Mouse (Mus musculus): ENCODE data around the gene Fkbp1a.

The Fkbp1a gene

DNA sequence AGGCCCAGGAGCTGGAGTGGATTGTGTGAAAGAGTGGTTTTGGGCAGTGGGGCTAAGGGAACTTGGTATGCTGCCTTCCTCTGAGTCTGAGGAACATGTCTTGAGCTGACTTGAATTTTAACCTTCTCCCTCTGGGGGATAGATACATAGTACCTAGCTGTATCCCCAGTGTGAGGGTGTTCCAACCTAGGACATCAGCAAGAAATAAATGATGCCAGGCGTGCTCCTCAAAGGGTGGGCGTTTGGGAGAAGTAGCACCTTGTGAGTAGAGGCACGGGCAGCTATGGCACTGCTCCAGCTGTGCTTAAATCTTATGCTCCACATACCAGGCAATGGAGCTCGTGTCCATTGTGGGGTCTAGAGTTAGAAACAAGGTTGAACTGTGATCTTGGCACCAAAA lies 4.3 kb downstream of the Fkbp1a start:
- DNase-seq (ENCODE audit: low read depth, low spot score), result no peak

DNA sequence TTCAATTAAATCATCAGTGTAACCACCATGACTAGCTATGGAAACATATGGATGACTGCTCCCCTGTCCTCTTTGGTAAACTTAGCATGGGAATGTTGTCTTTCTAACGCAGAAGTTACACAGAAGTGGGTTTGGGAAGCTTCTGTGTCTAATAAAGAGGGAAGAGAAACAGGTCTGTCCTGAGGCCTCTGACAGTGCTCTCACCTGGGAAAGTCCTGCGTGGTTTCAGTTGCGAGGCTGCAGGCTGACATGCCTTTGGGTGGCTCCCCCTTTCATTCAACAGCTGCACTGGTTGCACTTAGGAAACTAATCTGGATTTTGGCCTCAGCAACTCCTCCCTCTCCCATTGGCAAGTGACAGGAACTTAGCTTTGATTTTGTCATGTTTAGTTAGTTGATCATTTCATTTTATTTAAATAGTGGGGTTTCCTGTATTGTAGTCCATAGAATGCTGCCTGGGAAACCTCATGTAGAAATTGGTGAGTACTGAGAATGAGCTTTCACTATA lies 7.4 kb downstream of the Fkbp1a start:
- DNase-seq (ENCODE audit: low read depth, low spot score), result no peak

DNA sequence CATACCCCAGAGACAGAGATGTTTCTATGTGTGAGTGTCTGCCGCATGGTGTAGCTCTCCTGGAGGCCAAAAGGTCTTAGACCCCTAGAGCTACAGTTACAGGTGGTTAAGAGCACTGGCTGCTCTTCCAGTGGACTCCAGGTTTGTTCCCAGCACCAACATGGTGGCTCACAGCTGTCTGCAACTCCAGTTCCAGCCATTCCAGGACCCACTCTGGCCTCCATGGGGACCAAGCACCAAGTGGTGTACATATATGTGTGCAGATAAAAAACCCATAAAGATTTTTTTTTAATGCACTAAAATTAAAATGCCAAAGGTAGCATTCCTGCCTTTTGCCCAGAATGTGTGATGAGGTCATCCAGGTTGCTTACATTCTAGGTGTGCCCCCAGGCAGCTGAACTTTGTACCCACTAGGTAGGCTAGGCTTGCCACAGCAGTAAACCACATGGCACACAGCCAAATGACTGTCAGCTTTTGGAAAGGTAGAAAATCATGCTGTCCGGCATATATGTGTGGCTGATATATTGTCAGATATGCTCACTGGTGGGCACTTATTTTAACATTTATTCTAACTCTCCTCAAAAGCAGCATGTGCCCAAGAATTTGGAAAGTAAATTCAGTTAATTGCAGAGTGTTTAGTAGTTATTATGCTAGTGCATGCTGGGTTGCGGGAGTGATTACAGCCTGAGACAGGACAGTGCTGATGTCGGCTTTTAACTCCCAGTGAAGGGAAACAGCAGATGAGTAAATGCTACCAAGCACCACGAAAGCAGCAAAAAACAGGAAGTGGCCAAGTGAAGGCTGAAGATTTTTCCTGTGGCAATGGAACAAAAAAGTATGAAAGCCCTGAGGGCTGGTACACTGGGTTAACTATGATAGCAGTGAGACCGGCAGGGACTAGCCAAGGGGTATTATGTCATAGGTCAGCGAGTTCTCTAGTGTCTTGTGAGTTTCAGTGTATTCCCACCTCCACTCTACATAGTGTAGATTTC lies 20.9 kb downstream of the Fkbp1a start:
- DNase-seq (ENCODE audit: low read depth, low spot score), result no peak

DNA sequence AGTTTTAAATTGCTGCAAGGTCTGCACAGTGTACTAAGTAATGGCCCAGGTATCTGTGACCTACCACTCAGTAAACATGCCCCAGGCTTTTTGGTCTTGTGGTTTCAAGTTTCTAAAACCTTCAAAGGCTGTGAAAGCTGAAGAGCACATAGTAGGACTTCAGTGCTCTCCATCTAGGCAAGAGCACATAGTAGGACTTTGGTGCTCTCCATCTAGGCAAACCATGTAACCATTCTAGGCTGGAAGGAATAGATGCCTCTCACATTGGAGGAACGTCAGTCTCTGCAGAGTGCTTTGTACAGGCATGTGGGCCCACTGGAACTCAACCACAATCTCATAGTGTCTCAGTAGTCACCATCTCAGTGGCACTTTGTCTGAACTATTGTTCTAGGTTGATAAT lies 21.7 kb downstream of the Fkbp1a start:
- DNase-seq (ENCODE audit: low read depth, low spot score), result no peak

DNA sequence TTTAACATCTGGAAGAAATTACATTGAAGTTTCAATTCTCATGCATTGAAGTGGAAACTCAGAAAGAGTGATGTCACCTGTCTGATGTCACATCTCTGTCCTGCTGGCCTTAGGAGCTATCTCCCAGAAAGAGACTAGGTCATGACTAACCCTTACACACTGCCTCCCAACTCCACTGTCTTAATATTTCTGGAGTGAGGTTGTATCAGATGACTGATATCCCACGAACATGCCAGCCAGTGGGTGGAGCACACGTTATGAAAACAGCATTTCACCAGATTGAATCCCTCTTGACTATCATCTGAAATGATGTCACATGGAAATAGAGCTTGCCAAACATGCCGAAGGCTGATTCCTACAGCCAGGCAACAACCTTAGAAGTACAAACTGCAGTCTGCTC lies 22.7 kb downstream of the Fkbp1a start:
- peak; percentile 33 for DNase-seq (ENCODE audit: low read depth, low spot score)

DNA sequence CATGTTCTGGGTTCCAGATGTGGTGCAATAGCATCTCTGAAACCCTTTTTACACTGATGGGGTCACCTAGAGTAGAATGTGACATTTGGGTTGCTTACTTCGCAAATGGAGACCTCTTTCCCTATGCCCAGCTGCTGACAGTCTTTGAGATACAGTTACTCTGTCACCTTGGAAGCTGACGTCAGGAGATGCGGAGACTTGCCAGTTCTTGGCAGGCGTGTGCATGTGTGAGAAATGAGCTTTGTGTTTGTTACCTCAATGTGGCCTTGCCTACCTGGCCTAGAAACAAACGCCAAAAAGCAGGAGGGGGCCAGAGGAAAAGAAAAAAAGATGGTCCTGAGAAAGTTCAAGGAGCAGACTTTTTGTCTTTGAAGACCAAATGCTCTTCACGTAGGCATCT lies 24.6 kb downstream of the Fkbp1a start:
- no peak for DNase-seq (ENCODE audit: low read depth, low spot score)

DNA sequence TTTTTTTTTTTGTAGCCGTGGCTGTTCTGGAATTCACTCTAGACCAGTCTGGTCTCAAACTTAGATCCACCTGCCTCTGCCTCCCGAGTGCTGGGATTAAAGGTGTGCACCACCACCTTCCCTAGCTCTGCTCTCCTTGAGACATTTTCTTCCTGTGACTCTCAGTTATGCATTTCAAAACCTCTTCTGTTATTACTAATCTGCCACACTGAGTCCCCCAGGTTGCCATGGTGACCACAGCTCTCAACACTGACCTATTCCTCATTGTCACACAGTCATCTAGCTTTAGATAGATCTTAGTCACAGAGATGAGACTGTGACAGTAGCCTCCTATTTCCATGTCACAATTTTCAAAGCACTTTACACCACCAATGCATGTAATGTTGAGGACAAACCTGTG lies 27.2 kb downstream of the Fkbp1a start:
- DNase-seq (ENCODE audit: low read depth, low spot score), result peak; percentile 42

DNA sequence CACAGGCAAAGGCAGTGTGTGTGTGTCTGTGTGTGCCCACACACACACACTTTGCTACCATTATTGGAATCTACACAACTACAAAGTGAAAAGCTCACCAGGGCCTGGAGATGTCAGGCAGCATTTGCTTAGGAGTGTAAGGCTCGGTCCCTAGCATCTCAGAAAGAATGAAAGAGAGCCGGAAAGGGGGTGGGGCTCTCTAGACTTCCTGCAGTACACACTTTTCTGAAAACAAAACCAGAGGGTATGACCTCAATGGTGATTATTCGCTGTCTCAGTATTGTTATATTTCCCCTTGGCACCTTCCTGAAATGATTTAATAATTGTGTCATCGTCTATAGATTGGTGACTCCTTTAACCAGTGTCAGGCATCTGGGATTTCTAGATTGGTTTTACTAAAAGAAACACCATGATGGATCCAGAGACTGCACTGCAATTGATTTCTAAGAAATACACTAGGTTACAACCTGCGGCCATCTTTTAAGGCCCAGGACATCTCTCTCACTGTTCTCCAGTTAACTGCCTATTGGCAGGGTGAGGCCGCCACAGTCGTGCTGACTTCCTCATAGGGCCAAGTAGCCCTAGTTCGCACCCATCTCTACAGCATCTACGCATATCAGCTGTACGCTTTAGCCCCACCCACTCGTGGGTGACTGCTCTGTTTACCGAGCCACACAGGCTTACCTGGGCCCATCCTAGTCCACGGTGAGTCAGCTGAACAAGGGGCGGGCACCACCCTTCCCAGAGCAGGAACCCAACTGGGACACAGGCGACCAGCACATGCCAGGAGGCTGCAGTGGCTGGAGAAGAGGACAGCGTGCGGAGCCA lies 29.8 kb downstream of the Fkbp1a start, which contains the start of gene Sdcbp2:
Gene Sdcbp2 (plus strand): TSS at position 750 of the 828 bp plus-strand sequence.
- no peak for DNase-seq (ENCODE audit: low read depth, low spot score)

DNA sequence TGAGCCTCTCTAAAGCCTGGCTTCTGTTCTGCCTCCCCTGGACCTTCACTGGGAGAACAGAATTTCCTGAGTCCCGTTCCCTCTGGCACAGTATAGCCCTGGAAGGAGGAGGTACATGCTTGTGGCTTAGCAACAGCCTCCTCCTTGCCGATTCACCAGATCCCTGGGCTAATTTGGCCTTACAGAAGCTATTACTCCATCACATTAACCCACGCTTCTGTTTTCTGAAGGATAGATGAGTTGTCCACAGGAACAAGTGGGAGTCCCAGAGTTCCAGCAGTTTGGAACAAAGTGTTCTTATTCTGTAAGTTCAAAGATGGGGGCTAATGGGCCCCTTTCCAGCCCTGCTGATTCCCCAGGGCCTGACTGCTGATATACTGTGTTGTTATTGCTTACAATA lies 31.4 kb downstream of the Fkbp1a start:
- DNase-seq (ENCODE audit: low read depth, low spot score), result peak; percentile 85

DNA sequence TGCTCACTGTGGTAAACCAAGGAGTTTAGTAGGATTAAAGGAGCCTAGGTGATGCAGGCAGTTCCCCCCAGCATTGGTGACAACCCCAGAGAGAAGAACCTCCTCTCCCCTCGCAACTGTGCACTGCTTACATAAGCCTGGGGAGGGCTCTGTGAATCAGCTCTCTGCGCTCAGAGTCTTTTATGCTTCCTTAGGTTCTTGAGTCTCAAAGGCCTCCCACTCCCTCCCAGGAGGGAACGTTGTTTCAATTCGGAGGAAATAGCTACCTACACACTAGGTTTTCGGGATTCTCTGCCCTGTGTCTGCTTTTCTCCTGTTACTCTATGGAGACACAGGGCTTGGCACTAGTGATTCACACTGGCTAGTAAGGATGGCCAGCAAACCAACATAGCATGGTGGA lies 32.3 kb downstream of the Fkbp1a start:
- DNase-seq (ENCODE audit: low read depth, low spot score), result peak; percentile 94

DNA sequence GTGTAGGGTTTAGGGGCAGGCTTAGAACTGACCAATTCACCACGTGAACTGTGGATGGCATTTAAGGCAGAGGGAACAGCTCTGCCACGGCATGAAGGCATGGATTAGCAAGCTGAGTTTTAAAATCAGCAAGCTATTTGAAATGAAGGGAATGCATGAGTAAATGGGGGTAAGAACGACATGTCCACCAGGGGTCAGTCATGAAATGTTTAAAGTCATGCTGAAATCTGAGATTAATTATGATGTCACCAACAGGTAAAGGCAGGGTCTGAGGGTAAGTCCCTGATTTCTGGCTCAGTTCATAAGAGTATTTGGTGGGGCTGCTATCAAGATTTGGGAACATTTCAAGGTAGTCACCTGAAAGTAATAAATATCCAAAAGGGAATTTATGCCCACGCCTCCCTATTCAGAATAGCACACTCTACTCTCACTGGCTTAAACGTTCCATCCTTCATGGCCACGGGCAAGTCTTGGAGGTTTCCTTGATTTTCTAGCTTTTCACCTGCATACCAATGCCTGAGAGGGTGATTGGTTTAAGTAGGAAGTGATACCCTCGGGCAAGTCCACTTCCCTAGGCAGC lies 32.9 kb downstream of the Fkbp1a start:
- DNase-seq (ENCODE audit: low read depth, low spot score), result peak; percentile 77

DNA sequence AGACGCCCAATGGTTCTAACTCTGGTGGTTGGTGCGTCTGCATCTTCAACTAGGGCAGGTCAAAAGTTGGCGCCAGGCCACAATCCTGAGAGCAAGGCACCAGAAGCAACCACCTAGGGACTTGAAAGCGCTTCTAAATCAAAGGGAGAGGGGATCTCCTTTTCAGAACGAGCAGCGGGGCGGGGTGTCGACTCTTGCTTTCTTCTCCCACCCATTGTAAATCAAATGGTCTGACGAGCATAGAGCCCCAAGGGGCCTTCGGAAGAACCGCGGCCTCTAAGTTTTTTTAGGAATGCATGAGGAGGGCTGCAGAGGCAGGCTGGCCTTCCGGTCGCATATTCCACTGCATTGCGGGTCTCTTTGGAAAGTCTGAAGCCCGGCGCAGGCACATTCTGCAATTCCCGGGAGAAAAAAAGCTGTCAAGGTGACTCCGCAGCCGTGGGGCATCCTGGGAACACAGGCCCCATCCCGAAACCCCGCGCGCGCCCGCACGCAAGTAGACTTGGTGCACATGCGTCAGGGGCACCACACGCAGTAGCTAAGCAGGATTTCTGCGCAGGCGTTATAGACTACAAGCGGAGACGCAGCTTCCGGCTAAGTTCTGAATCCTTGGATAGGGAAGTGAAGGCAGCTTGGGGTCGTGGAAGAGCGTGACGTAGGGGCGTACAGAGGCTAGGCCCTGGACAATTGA lies 33.6 kb downstream of the Fkbp1a start:
- peak; percentile 98 for DNase-seq (ENCODE audit: low read depth, low spot score)

DNA sequence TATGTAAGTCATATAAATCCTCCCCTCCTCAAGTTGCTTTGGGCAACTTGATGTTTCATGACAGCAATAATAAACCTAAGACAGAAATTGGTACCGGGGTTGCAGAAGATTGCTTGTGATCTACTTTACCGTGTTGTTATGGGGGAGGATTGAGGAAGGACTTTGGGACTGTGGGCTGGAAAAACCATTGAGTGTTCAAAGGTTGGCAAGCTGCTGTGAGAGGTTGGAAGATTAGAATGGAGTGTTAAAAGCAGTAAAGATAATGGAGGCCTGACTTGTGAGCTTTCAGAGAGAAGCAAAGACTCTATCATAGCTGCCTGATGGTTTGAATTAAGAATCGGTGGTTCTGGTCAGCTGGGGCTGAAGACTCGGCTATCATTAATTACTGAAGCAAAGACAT lies 36.9 kb downstream of the Fkbp1a start:
- DNase-seq (ENCODE audit: low read depth, low spot score), result no peak

DNA sequence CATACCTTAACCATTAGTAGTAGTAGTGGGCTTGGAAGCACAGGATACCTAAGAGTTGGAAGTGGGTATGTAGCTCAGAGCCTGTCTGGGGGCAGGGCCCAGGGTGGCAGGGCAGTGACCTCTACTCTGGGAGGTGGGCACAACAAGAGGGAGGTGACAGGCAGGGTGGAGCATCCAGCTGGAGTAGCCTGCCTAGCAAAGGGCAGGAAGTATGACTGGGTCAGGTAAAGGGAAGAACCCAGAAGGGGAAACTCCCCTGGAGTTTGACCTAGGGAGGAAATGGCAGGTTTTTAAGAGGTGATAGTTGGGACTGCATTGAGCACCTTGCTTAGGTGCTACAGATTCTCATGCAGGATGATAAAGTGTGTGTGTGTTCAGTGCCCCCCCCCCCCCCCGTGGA lies 38.7 kb downstream of the Fkbp1a start:
- no peak for DNase-seq (ENCODE audit: low read depth, low spot score)

DNA sequence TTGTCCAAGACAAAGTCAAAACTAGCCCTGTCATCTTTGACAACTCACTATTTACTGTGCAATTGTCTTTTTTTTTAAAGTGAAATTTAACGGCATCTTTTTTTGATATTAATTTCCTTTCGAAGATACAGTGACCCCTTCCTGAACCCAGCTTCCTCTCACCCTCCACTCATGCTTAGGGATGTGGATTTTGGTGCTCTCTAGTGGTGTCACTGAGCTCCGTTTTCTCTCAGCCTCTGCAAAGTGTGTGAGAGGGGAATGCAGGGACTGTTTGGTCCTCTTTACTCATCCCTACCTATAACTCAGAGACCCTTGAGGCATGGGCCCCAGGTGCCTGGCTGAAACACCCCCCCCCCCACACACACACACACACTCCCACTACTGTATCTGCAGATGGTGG lies 43.7 kb downstream of the Fkbp1a start:
- no peak for DNase-seq (ENCODE audit: low read depth, low spot score)

DNA sequence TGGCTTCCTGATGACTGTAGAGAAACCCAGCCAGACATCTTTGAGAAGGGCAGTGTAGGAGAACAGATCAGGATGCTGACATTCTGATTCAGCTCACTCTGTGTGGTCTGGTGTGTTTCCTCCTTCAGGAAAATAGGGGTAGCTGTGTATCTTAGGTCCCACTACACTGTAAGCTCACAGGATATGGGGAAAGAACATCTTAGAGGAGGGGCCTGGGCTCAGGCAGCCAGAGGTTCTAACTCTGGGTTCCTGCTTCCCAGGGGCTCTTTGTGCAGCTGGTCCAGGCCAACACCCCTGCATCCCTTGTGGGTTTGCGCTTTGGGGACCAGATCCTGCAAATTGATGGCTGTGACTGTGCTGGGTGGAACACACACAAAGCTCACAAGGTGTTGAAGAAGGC lies 44.5 kb downstream of the Fkbp1a start:
- DNase-seq (ENCODE audit: low read depth, low spot score), result no peak

DNA sequence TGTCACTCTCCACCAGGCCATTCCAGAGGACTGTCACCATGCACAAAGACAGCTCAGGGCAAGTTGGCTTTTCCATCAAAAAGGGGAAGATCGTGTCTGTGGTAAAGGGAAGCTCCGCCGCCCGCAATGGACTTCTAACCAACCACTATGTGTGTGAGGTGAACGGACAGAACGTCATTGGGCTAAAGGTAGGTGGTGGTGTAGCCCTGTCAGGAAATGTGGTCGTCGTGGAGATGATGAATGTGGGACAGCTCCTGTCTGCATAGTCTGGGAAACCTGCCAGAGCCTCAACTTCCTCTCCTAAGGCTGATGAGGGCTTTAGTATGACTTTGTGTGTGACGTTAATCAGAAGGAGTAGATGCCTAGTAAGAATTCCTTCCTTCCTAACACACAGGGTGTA lies 45.0 kb downstream of the Fkbp1a start:
- no peak for DNase-seq (ENCODE audit: low read depth, low spot score)

DNA sequence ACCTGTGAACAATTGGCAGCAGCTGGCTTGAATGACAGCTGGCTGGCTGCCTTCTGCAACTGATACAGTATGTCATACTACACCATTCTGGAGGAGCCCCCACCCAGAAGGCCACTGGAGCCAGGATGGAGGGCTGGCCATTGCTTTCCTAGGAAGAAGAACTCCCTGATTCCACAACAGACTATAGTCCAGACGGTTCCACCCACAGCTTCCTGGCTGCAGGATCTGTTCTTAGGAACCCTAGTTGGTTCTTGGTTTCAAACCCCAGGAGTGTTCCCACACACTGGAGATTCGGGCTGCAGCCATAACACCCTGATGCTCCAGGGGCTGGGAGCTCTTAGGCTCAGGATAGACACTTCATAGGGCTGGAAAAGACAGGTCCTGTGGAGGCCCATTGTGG lies 55.8 kb downstream of the Fkbp1a start:
- peak; percentile 83 for DNase-seq (ENCODE audit: low read depth, low spot score)

DNA sequence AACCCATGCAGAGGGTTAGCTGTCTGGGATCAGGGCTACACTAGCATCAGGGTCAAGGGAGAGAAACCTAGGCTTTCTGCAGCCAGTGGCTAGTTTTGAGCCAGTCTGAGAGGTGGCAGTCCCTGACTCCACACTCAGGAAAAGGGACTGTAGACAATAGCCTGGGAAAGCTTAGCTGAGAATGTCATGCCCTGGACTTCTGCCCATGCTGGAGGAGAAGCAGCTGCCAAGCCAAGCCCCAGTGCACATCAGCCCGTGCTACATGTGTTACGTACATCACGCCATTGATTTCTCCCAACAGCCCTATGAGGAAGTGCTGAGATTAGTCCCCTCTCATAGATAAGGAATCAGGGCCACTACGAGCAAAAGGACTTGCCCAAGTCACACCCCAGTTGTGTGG lies 59.8 kb downstream of the Fkbp1a start:
- peak; percentile 59 for DNase-seq (ENCODE audit: low read depth, low spot score)

DNA sequence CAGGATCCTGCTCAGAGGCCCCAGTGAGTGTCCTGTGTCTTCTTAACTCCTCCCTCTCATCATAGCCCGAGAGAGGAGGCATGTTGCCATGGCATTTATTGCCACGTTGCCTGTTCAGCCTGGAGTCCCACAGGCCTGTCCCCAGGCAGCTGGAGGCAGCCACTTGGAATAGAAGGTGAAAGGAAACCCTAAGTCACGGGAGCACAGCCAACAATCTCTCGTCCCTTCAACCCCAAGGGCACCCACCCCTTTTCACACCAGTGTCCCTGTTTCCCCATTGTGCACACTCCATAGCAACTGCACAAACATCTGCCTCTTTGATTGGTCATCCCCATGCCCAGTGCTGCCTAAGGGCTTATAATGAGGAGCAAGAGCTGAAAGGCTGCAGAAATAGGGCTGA lies 61.3 kb downstream of the Fkbp1a start:
- DNase-seq (ENCODE audit: low read depth, low spot score), result peak; percentile 57

DNA sequence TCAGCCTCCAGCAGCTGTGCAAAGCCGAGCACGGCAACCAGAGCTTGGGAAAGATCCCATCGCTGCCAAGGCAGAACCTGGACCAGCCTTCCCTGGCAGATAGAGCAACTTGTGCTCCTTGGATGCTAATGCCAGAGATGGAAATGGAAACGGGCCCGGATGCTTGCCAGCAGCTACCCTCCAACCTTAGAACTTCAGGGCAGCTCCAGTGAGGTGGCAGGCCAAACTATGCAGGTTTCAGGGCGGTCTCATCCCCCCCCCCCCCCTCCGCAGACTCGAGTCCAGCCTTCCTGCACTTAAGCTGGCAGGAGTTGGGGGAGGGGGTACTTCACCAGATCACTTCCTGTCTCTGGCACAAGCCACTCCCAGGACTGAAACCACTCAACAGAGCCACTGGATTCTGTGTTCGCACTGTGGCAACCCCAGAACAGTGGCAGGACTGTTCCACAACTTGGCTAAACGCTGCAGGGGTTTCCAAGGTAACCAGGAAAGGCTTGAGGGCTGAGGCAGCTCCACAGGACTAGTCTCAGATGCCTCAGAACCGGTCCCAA lies 63.2 kb downstream of the Fkbp1a start:
- DNase-seq (ENCODE audit: low read depth, low spot score), result peak; percentile 95
